Mouse (Mus musculus): ENCODE data around the gene Ypel5. TPM values are rescaled to one million over a fixed set of nuclear protein-coding genes. Genes with fewer than 3 reads are reported as not detected.

Gene Ypel5
- polyA plus RNA-seq, 1 experiment from 2014 or later, result 41.3 TPM

DNA sequence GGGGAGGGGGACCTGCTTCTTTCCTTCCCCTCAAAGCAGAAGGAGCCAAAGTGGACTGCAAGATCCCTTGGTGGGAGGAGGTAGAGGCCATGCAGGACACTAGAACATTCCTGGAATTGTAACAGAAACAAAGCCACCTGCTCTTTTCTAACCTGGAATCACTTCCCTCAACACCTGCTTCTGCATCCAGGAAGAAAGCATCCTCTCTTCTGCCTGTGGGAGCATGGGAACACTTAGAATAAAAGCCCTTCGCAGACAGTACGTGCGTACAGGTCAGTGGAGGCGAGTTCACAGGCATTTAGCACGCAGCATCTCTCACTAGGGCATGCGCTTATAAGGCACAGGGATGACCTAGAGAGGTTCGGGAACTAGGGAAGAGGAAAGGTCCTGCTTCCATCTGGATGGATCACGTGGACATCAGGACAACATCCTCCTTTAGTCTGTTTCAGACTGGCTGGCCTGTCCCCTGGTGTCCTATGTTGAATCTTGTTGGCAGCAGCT is 54.2 kb downstream of the Ypel5 start:
- 63% methylated on average over 8 of the region's 8 CpGs for WGBS
- H3K27me3 ChIP-seq (ENCODE audit: control insufficient read depth, insufficient read depth, low read length), result no peaks in the 10 kb centered on the region
- no peaks in the 10 kb centered on the region for H3K4me1 ChIP-seq (ENCODE audit: control insufficient read depth, insufficient read depth, low read length)
- H3K9me3 ChIP-seq (ENCODE audit: control insufficient read depth, low read depth, low read length), result no peaks in the 10 kb centered on the region
- no peak overlapping the region for H3K27ac ChIP-seq (ENCODE audit: low read length)
- no peak overlapping the region for H3K4me2 ChIP-seq (replicated peaks; ENCODE audit: low read depth, low read length)
- H3K4me3 ChIP-seq (ENCODE audit: low read depth, low read length), result no peak overlapping the region
- no peak overlapping the region for H3K9ac ChIP-seq (replicated peaks; ENCODE audit: low read depth, low read length)
- no peaks in the 10 kb centered on the region for H3K36me3 ChIP-seq (ENCODE audit: control insufficient read depth, insufficient read depth, low read length)
- no peak for ATAC-seq (ENCODE audit: insufficient number of reproducible peaks, insufficient read depth, low FRiP score, low read depth)

DNA sequence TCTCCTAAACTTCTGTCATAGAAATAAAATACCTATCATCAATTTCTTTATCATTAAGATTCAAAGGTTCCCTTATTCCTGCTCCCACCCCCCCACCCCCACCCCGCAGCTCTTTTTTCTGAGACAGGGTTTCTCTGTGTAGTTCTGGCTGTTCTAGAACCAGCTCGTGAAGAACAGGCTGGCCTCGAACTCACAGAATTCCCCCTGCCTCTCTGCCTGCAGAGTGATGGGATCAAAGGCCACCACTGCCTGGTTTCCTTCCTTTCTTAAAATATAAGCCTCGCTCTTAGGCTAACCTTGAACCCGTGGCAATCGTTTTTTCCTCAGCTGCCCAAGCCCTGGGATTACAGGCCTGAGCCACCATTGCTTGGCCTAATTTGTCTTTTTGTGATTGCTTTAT is 55.3 kb downstream of the Ypel5 start:
- Histone ChIP-seq H3K9me3 (ENCODE audit: control insufficient read depth, low read depth, low read length) (no peaks in the 10 kb centered on the region), H3K27ac (ENCODE audit: low read length) (no peak overlapping the region), H3K27me3 (ENCODE audit: control insufficient read depth, insufficient read depth, low read length) (no peaks in the 10 kb centered on the region), H3K4me1 (ENCODE audit: control insufficient read depth, insufficient read depth, low read length) (no peaks in the 10 kb centered on the region), H3K4me2 (replicated peaks; ENCODE audit: low read depth, low read length) (no peak overlapping the region), H3K9ac (replicated peaks; ENCODE audit: low read depth, low read length) (no peak overlapping the region), H3K4me3 (ENCODE audit: low read depth, low read length) (no peak overlapping the region), H3K36me3 (ENCODE audit: control insufficient read depth, insufficient read depth, low read length) (no peaks in the 10 kb centered on the region)
- no peak for ATAC-seq (ENCODE audit: insufficient number of reproducible peaks, insufficient read depth, low FRiP score, low read depth)
- 86% methylated on average over 6 of the region's 6 CpGs for WGBS

DNA sequence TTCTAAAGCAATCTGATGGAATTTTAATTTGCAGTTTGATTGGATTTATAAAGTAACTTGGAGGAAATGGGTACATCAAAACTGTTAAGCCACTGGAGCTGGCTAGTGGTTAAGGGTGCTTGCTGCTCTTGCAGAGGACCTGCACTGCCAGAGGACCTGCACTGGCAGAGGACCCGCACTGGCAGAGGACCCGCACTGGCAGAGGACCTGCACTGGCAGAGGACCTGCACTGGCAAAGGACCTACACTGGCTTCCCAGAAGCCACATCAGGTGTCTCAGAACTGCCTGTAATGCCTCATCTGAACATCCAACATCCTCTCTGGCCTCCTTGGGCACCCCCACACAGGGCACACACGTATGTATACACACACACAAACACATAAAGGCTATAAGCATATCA is 59.3 kb downstream of the Ypel5 start:
- H3K9me3 ChIP-seq (ENCODE audit: control insufficient read depth, low read depth, low read length), result no peaks in the 10 kb centered on the region
- no peaks in the 10 kb centered on the region for H3K36me3 ChIP-seq (ENCODE audit: control insufficient read depth, insufficient read depth, low read length)
- no peaks in the 10 kb centered on the region for H3K4me1 ChIP-seq (ENCODE audit: control insufficient read depth, insufficient read depth, low read length)
- no peak overlapping the region for H3K9ac ChIP-seq (replicated peaks; ENCODE audit: low read depth, low read length)
- no peak for ATAC-seq (ENCODE audit: insufficient number of reproducible peaks, insufficient read depth, low FRiP score, low read depth)
- no peak overlapping the region for H3K4me2 ChIP-seq (replicated peaks; ENCODE audit: low read depth, low read length)
- no peak overlapping the region for H3K27ac ChIP-seq (ENCODE audit: low read length)
- 94% methylated on average over 3 of the region's 3 CpGs for WGBS
- H3K4me3 ChIP-seq (ENCODE audit: low read depth, low read length), result no peak overlapping the region
- no peaks in the 10 kb centered on the region for H3K27me3 ChIP-seq (ENCODE audit: control insufficient read depth, insufficient read depth, low read length)

DNA sequence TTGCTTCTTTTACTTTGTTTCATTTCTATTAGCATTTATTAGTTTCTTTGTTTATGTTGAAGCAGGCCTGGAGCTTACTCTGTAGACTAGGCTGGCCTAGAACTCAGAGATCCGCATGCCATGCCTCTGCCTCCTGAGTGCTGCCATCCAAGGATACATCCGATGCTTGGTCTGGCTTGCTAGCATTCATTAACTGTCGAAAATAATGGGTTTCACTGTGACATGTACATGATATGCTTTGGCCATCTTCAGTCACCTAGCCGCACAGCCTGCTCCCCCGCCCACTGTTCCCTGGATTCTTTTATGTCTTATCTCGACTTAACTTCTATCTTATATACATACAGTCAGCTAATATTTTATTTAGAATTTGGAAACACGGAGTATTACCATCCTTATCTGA is 60.8 kb downstream of the Ypel5 start:
- H3K4me1 ChIP-seq (ENCODE audit: control insufficient read depth, insufficient read depth, low read length), result no peaks in the 10 kb centered on the region
- H3K4me2 ChIP-seq (replicated peaks; ENCODE audit: low read depth, low read length), result no peak overlapping the region
- no peak for ATAC-seq (ENCODE audit: insufficient number of reproducible peaks, insufficient read depth, low FRiP score, low read depth)
- no peaks in the 10 kb centered on the region for H3K27me3 ChIP-seq (ENCODE audit: control insufficient read depth, insufficient read depth, low read length)
- 73% methylated on average over 7 of the region's 7 CpGs for WGBS
- no peak overlapping the region for H3K4me3 ChIP-seq (ENCODE audit: low read depth, low read length)
- H3K9me3 ChIP-seq (ENCODE audit: control insufficient read depth, low read depth, low read length), result no peaks in the 10 kb centered on the region
- no peak overlapping the region for H3K9ac ChIP-seq (replicated peaks; ENCODE audit: low read depth, low read length)
- no peaks in the 10 kb centered on the region for H3K36me3 ChIP-seq (ENCODE audit: control insufficient read depth, insufficient read depth, low read length)
- H3K27ac ChIP-seq (ENCODE audit: low read length), result no peak overlapping the region

DNA sequence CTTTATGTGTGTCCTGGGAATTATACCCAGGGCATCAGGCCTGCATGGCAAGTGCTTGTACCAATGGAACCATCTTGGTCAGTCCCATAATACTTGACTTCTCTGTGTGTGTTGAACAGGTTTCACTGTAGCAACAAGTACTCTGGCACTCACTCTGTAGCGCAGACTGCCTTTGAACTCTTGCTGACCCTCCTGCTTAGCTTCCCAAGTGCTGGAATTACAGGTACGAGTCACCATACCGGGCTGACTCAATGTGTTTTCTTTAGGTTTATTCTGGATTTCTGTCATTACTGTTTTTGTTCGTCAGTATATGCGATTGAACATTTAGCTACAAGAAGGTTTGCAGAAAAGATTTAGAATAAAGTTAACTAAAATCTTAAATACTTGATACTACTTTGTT is 61.7 kb downstream of the Ypel5 start:
- 60% methylated on average over 5 of the region's 5 CpGs for WGBS
- no peak overlapping the region for H3K4me3 ChIP-seq (ENCODE audit: low read depth, low read length)
- H3K4me1 ChIP-seq (ENCODE audit: control insufficient read depth, insufficient read depth, low read length), result no peaks in the 10 kb centered on the region
- H3K4me2 ChIP-seq (replicated peaks; ENCODE audit: low read depth, low read length), result no peak overlapping the region
- no peak overlapping the region for H3K27ac ChIP-seq (ENCODE audit: low read length)
- no peaks in the 10 kb centered on the region for H3K27me3 ChIP-seq (ENCODE audit: control insufficient read depth, insufficient read depth, low read length)
- no peak for ATAC-seq (ENCODE audit: insufficient number of reproducible peaks, insufficient read depth, low FRiP score, low read depth)
- H3K36me3 ChIP-seq (ENCODE audit: control insufficient read depth, insufficient read depth, low read length), result no peaks in the 10 kb centered on the region
- no peaks in the 10 kb centered on the region for H3K9me3 ChIP-seq (ENCODE audit: control insufficient read depth, low read depth, low read length)
- H3K9ac ChIP-seq (replicated peaks; ENCODE audit: low read depth, low read length), result no peak overlapping the region

DNA sequence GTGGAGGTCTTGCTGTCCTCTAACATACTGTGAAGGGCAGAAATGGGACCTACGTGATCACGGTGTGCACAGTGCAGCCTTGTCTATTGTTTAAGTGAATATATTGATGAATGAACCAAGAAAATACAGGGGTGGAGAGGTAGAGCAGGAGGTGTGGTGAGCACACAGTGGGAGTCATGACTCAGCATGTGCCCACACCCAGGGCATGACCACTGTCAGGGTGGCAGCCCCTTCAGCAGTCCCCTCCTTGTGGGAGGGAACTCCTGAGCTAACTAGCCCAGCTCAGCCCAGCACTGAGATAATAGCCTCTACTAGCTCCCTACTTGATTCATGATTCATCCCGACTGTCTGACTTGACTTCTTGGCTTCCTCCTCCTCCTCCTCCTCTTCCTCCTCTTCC is 62.5 kb downstream of the Ypel5 start:
- no peak overlapping the region for H3K4me2 ChIP-seq (replicated peaks; ENCODE audit: low read depth, low read length)
- no peaks in the 10 kb centered on the region for H3K36me3 ChIP-seq (ENCODE audit: control insufficient read depth, insufficient read depth, low read length)
- no peaks in the 10 kb centered on the region for H3K27me3 ChIP-seq (ENCODE audit: control insufficient read depth, insufficient read depth, low read length)
- H3K9ac ChIP-seq (replicated peaks; ENCODE audit: low read depth, low read length), result no peak overlapping the region
- 43% methylated on average over 3 of the region's 3 CpGs for WGBS
- H3K9me3 ChIP-seq (ENCODE audit: control insufficient read depth, low read depth, low read length), result no peaks in the 10 kb centered on the region
- H3K4me1 ChIP-seq (ENCODE audit: control insufficient read depth, insufficient read depth, low read length), result no peaks in the 10 kb centered on the region
- no peak overlapping the region for H3K27ac ChIP-seq (ENCODE audit: low read length)
- ATAC-seq (ENCODE audit: insufficient number of reproducible peaks, insufficient read depth, low FRiP score, low read depth), result peak; percentile 84
- no peak overlapping the region for H3K4me3 ChIP-seq (ENCODE audit: low read depth, low read length)

Other genes with a start within 250 kb of the Ypel5 start
- 1.8 and 2.1 TPM in 2 replicates for gene Alk, start 231.8 kb upstream of the Ypel5 start, polyA plus RNA-seq (2014; fragmentation: Nextera tagmentation; extraction: Ambion mirVana)
- 4.6 and 5.1 TPM in 2 replicates for gene Lbh, start 81.9 kb downstream of the Ypel5 start, polyA plus RNA-seq (2014; fragmentation: Nextera tagmentation; extraction: Ambion mirVana)